In the genomic region with DNA sequence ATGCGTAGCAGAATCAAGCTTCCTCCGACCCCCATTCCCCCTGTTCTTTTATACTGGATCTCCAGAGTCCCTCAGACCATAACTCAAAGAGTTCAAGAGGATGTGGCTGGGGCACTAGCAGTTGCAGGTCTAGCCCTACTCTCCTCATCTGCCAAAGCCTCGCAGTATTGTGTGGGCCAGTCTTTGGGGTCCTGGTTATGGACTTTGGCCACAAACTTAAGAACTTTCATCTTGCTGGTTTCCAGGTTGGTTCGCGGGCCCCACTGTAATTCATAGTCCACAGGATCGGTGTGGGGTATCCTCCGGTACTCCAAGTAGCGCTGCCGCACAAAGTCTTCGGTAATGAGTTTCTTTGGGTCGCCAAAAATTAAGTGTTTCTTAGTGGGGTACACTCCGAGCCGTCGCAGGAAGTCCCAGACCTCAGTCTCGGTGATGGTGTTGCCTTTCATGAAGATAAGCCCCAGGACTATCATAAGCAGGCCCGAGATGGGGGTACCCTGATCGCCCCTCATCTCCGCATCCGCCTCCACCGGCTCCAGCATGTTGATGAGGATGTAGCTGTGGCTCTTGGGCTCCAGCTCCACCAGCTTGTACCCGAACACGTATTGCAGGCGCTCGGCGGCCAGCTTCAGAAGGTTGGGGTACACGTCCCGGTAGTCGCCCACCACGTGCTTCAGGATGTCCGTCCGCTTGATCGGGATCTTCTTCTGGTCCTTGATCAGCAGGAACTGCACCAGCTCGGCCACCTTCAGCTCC, we compare ENCODE assay signal across 8 mouse cellular contexts. TPM values are rescaled to one million over a fixed set of nuclear protein-coding genes. Genes with fewer than 3 reads are reported as not detected.
DNase-seq lines count a peak whose midpoint lies in the region; ATAC-seq and TF ChIP-seq lines count a peak whose summit lies in the region.

No protein-coding gene starts in this region.

- peaks cover 3% of the 10 kb centered on the region; the same call in 1 of the 2 replicates for H3K4me1 ChIP-seq in kidney, adult 2 months (ENCODE audit: control insufficient read depth, insufficient read depth, low read length)
- H3K4me1 ChIP-seq in forebrain, embryonic 13.5 days = peaks cover 35% of the 10 kb centered on the region
- peaks cover 22% of the 10 kb centered on the region for H3K4me1 ChIP-seq in liver, embryonic 13.5 days (replicated peaks)

- H3K27ac ChIP-seq in kidney, adult 2 months (ENCODE audit: insufficient read depth, low read depth, low read length) = peak overlapping the region; percentile 67
- H3K27ac ChIP-seq in forebrain, embryonic 13.5 days = peak overlapping the region; percentile 96
- H3K27ac ChIP-seq in liver, embryonic 13.5 days = peak overlapping the region; percentile 85

- TF ChIP-seq POLR2A in kidney, adult 2 months (IDR thresholded peaks at IDR 0.05; ENCODE audit: low read depth, low read length) = no peak

- H3K36me3 ChIP-seq in kidney, adult 2 months (ENCODE audit: control insufficient read depth, insufficient read depth, low read length) = no peaks in the 10 kb centered on the region
- H3K36me3 ChIP-seq in forebrain, embryonic 13.5 days (ENCODE audit: poor library complexity, severe bottlenecking) = no peaks in the 10 kb centered on the region
- no peaks in the 10 kb centered on the region for H3K36me3 ChIP-seq in liver, embryonic 13.5 days
- H3K36me3 ChIP-seq in splenic B cell, adult 2 months (ENCODE audit: control insufficient read depth, insufficient read depth, low read length, poor library complexity, severe bottlenecking) = no peaks in the 10 kb centered on the region; the same call in 1 of the 2 replicates

- peak; percentile 56 for ATAC-seq in forebrain, embryonic 13.5 days
- ATAC-seq in liver, embryonic 13.5 days (ENCODE audit: low read depth) = peak; percentile 57

- peak overlapping the region; percentile 83 for H3K4me2 ChIP-seq in forebrain, embryonic 13.5 days
- H3K4me2 ChIP-seq in liver, embryonic 13.5 days = peak overlapping the region; percentile 88

- intact Hi-C loops in gastrocnemius, postnatal 36 days (cut with DNase I) = loop anchor here (10.0 kb wide), 1 partner anchor 203 kb away; no protein-coding TSS in a partner anchor

- H3K9me3 ChIP-seq in forebrain, embryonic 13.5 days (replicated peaks) = no peaks in the 10 kb centered on the region
- H3K9me3 ChIP-seq in liver, embryonic 13.5 days (replicated peaks) = no peaks in the 10 kb centered on the region

- WGBS in kidney, adult 2 months = 2% methylated on average over 33 of the region's 33 CpGs
- WGBS in forebrain, embryonic 13.5 days = 1% methylated on average over 33 of the region's 33 CpGs
- 1% methylated on average over 33 of the region's 33 CpGs for WGBS in liver, embryonic 13.5 days (ENCODE audit: insufficient replicate concordance)

- no peak for DNase-seq in kidney, adult 2 months
- DNase-seq in kidney, adult 9 months = no peak
- DNase-seq in NIH3T3 (ENCODE audit: low read depth) = peak; percentile 6
- DNase-seq in liver, embryonic 13.5 days = no peak
- peak; percentile 4 for DNase-seq in splenic B cell, adult 2 months (ENCODE audit: low read depth, low spot score)
- no peak for DNase-seq in gastrocnemius, postnatal 36 days
- no peak for DNase-seq in thymus, adult 18-20 months

- H3K9ac ChIP-seq in forebrain, embryonic 13.5 days = peak overlapping the region; percentile 94
- peak overlapping the region; percentile 91 for H3K9ac ChIP-seq in liver, embryonic 13.5 days

- TF ChIP-seq CTCF in kidney, adult 2 months (conservative IDR thresholded peaks at IDR 0.05; ENCODE audit: insufficient read depth, insufficient read length, low read depth, low read length) = no peak

- peak overlapping the region; percentile 97 for H3K4me3 ChIP-seq in kidney, adult 2 months (ENCODE audit: insufficient read depth, low read depth, low read length)
- peak overlapping the region; percentile 84 for H3K4me3 ChIP-seq in forebrain, embryonic 13.5 days
- peak overlapping the region; percentile 89 for H3K4me3 ChIP-seq in liver, embryonic 13.5 days (replicated peaks)

- H3K27me3 ChIP-seq in kidney, adult 2 months (replicated peaks; ENCODE audit: control insufficient read depth, insufficient read depth, low read length) = no peaks in the 10 kb centered on the region
- H3K27me3 ChIP-seq in forebrain, embryonic 13.5 days = no peaks in the 10 kb centered on the region
- no peaks in the 10 kb centered on the region; the same call in 1 of the 2 replicates for H3K27me3 ChIP-seq in liver, embryonic 13.5 days
- no peaks in the 10 kb centered on the region for H3K27me3 ChIP-seq in splenic B cell, adult 2 months (ENCODE audit: control insufficient read depth, insufficient read depth, low read length, poor library complexity, severe bottlenecking)

RNA-seq across cellular contexts. Expression of a gene that starts 0.6 kb away (rescaled TPM):
- polyA plus RNA-seq in kidney, adult 2 months (2012; rRNA removed) = 3.5 and 4.0 TPM in 2 replicates
- polyA plus RNA-seq in forebrain, embryonic 13.5 days (2015; fragmentation: Nextera tagmentation; extraction: Ambion mirVana) = 10.1 and 10.6 TPM in 2 replicates
- 6.4 and 6.7 TPM in 2 replicates for polyA plus RNA-seq in liver, embryonic 13.5 days (2015; fragmentation: Nextera tagmentation; extraction: Ambion mirVana)
- total RNA-seq in gastrocnemius, postnatal 36 days (2021) = 1 to 10 TPM; 2.2 to 2.4 TPM

Comparison
In these comparisons a context has a peak if more than half of its experiments do, and no peak if none do; other contexts are left out.
1. DNase-seq: peak in NIH3T3 (single experiment) and splenic B cell, adult 2 months (single experiment); none in kidney, adult 2 months (single experiment), kidney, adult 9 months (single experiment), liver, embryonic 13.5 days (single experiment), gastrocnemius, postnatal 36 days (0 of 2) and thymus, adult 18-20 months (0 of 2).
2. Peak in every context shown above with its lines, with median percentiles within 50 percentile points of each other: H3K27ac ChIP-seq and H3K4me3 ChIP-seq.